Mouse (Mus musculus): ENCODE results near the gene Flrt3. TPM values are rescaled to one million over a fixed set of nuclear protein-coding genes. Genes with fewer than 3 reads are reported as not detected.

Gene Flrt3
- total and polyA plus RNA-seq, 3 experiments, result not detected

DNA sequence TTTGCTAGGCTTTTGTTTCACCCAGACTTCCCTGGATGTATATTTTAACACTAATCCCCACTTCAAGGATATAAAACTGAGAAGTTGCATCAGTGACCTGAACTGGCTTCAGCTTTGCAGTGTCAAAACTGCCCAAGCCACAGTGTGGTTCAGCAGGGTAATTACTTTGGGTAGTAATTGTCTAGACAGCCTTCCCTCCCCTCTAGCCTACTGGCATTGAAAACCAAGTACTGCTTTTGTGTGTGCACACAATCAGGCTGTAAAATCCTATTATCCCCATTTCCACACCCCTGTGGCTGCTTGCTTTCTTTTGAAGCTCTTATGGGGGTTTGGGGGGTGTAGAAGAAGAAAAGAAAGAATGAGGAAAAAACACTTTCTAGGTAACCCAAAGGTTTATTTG, 17.8 kb downstream of the Flrt3 start:
- H3K4me3 ChIP-seq (ENCODE audit: control insufficient read depth in 1 of 2, insufficient read depth in 1 of 2, low read depth in 2 of 2, low read length in 2 of 2), result no peak overlapping the region
- H3K9me3 ChIP-seq (replicated peaks; ENCODE audit: insufficient read depth, low read length), result no peaks in the 10 kb centered on the region
- DNase-seq (ENCODE audit: low read depth, low spot score), result no peak
- no peaks in the 10 kb centered on the region for H3K27me3 ChIP-seq (ENCODE audit: control insufficient read depth in 1 of 2, insufficient read depth in 2 of 2, low read length in 2 of 2)
- no peaks in the 10 kb centered on the region for H3K4me1 ChIP-seq (ENCODE audit: control insufficient read depth in 1 of 2, insufficient read depth in 2 of 2, low read length in 2 of 2)
- H3K36me3 ChIP-seq (ENCODE audit: control insufficient read depth in 1 of 2, insufficient read depth in 2 of 2, low read length in 2 of 2), result no peaks in the 10 kb centered on the region
- H3K9ac ChIP-seq (ENCODE audit: control insufficient read depth, low read depth, low read length, poor library complexity, severe bottlenecking), result no peak overlapping the region
- H3K79me2 ChIP-seq (ENCODE audit: control insufficient read depth, insufficient read depth, low read length, poor library complexity), result no peaks in the 10 kb centered on the region
- TF ChIP-seq ZKSCAN1 (IDR thresholded peaks at IDR 0.05; ENCODE audit: low read depth, low read length) (no peak), CHD1 (IDR thresholded peaks at IDR 0.05; ENCODE audit: low read depth, low read length) (no peak), KAT2A (conservative IDR thresholded peaks at IDR 0.05; ENCODE audit: low read depth, low read length) (no peak), TCF12 (IDR thresholded peaks at IDR 0.05; ENCODE audit: low read depth, low read length) (no peak), E2F4 (IDR thresholded peaks at IDR 0.05; ENCODE audit: borderline replicate concordance, low read depth, low read length) (no peak), TBP (IDR thresholded peaks at IDR 0.05; ENCODE audit: low read depth, low read length) (no peak), CHD2 (IDR thresholded peaks at IDR 0.05; ENCODE audit: low read length) (no peak), MXI1 (IDR thresholded peaks at IDR 0.05; ENCODE audit: low read depth, low read length) (no peak), ZMIZ1 (IDR thresholded peaks at IDR 0.05; ENCODE audit: low read depth, low read length) (no peak), NRF1 (IDR thresholded peaks at IDR 0.05; ENCODE audit: insufficient read depth, low read depth, low read length, poor library complexity, severe bottlenecking) (no peak), USF1 (IDR thresholded peaks at IDR 0.05; ENCODE audit: low read depth, low read length) (no peak)
- no peak overlapping the region for H3K27ac ChIP-seq (ENCODE audit: control insufficient read depth, low read depth, low read length)

DNA sequence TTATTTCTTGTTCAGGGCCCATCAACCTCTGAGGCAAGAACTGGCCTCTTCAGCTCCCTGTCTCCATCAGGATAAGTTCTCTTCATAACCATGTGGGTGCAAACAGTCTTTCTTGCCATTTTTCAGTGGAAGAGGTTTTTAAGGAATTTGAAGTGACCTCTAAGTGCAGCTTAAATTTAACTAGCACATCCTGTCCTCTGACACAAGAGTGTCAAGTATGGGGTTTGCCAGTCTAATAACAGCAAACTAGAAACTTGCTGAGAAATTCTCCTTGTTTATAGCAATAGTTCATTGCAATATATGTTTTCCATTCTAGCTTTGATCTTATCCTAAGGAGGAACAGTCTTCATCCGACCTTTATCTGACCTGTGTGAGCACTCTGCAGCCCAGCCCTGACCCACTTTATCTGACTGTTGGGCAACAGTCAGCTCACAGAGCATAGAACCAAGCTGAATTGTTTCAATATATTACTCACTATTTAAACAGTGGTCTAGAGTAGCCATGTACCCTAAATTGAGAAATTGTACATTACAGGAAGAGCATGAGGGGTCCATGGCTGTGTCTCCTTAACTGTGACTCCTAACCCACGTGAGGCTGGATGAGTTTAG, 49.4 kb downstream of the Flrt3 start:
- Histone ChIP-seq H3K27me3 (ENCODE audit: control insufficient read depth in 1 of 2, insufficient read depth in 2 of 2, low read length in 2 of 2) (no peaks in the 10 kb centered on the region), H3K79me2 (ENCODE audit: control insufficient read depth, insufficient read depth, low read length, poor library complexity) (no peaks in the 10 kb centered on the region)
- TF ChIP-seq RCOR1 (IDR thresholded peaks at IDR 0.05; ENCODE audit: low read depth, low read length) (no peak), SMC3 (IDR thresholded peaks at IDR 0.05; ENCODE audit: low read depth, low read length) (no peak), E2F4 (IDR thresholded peaks at IDR 0.05; ENCODE audit: borderline replicate concordance, low read depth, low read length) (no peak), TCF12 (IDR thresholded peaks at IDR 0.05; ENCODE audit: low read depth, low read length) (no peak), JUND (IDR thresholded peaks at IDR 0.05; ENCODE audit: low read depth, low read length) (no peak)

DNA sequence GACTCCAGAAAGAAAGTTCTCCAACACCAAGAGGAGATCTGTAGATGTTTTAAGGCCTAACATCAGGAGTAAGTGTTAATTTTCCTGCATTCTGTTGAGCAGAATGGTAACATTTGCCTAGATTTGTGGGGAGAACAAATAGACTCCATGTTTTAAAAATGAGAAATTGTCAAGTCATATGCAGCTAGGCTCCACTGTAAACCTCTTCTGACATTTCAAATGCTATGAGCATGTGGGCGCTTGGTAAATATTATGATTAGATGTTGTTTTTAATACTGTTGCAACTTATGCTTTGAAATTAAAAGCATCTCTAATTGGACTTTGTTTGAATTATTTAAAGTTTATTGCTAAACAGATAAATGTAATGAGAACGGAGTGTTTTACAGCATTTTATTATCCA, 55.8 kb downstream of the Flrt3 start:
- no peaks in the 10 kb centered on the region for H3K27me3 ChIP-seq (ENCODE audit: control insufficient read depth in 1 of 2, insufficient read depth in 2 of 2, low read length in 2 of 2)
- no peak overlapping the region for H3K27ac ChIP-seq (ENCODE audit: control insufficient read depth, low read depth, low read length)
- no peaks in the 10 kb centered on the region for H3K4me1 ChIP-seq (ENCODE audit: control insufficient read depth in 1 of 2, insufficient read depth in 2 of 2, low read length in 2 of 2)
- no peak overlapping the region for H3K9ac ChIP-seq (ENCODE audit: control insufficient read depth, low read depth, low read length, poor library complexity, severe bottlenecking)
- DNase-seq (ENCODE audit: low read depth, low spot score), result no peak
- no peak overlapping the region for H3K4me3 ChIP-seq (ENCODE audit: control insufficient read depth in 1 of 2, insufficient read depth in 1 of 2, low read depth in 2 of 2, low read length in 2 of 2)
- no peaks in the 10 kb centered on the region for H3K36me3 ChIP-seq (ENCODE audit: control insufficient read depth in 1 of 2, insufficient read depth in 2 of 2, low read length in 2 of 2)
- no peaks in the 10 kb centered on the region for H3K9me3 ChIP-seq (replicated peaks; ENCODE audit: insufficient read depth, low read length)
- H3K79me2 ChIP-seq (ENCODE audit: control insufficient read depth, insufficient read depth, low read length, poor library complexity), result no peaks in the 10 kb centered on the region
- no peak for TF ChIP-seq ZC3H11A (IDR thresholded peaks at IDR 0.05; ENCODE audit: low read depth, low read length)
- TF ChIP-seq TBP (IDR thresholded peaks at IDR 0.05; ENCODE audit: low read depth, low read length), result no peak
- TF ChIP-seq POLR2A (IDR thresholded peaks at IDR 0.05; ENCODE audit: control insufficient read depth in 1 of 2, insufficient read depth in 1 of 2, low read depth in 1 of 2, low read length in 2 of 2, poor library complexity in 1 of 2), result no peak
- TF ChIP-seq E2F4 (IDR thresholded peaks at IDR 0.05; ENCODE audit: borderline replicate concordance, low read depth, low read length), result no peak
- no peak for TF ChIP-seq HCFC1 (IDR thresholded peaks at IDR 0.05; ENCODE audit: low read depth, low read length)
- no peak for TF ChIP-seq GATA1 (IDR thresholded peaks at IDR 0.05; ENCODE audit: low read depth, low read length)
- no peak for TF ChIP-seq POLR2AphosphoS2 (IDR thresholded peaks at IDR 0.05; ENCODE audit: low read length)
- no peak for TF ChIP-seq MAX (IDR thresholded peaks at IDR 0.05; ENCODE audit: low read length)
- TF ChIP-seq TAL1 (IDR thresholded peaks at IDR 0.05; ENCODE audit: low read length), result no peak
- TF ChIP-seq KAT2A (conservative IDR thresholded peaks at IDR 0.05; ENCODE audit: low read depth, low read length), result no peak
- TF ChIP-seq ETS1 (IDR thresholded peaks at IDR 0.05; ENCODE audit: low read depth, low read length), result no peak
- no peak for TF ChIP-seq MYC (IDR thresholded peaks at IDR 0.05; ENCODE audit: low read depth, low read length)
- TF ChIP-seq SIN3A (IDR thresholded peaks at IDR 0.05; ENCODE audit: low read length), result no peak
- TF ChIP-seq NRF1 (IDR thresholded peaks at IDR 0.05; ENCODE audit: insufficient read depth, low read depth, low read length, poor library complexity, severe bottlenecking), result no peak
- no peak for TF ChIP-seq ZKSCAN1 (IDR thresholded peaks at IDR 0.05; ENCODE audit: low read depth, low read length)
- TF ChIP-seq BHLHE40 (IDR thresholded peaks at IDR 0.05; ENCODE audit: borderline replicate concordance, low read depth, low read length), result no peak
- no peak for TF ChIP-seq EP300 (IDR thresholded peaks at IDR 0.05; ENCODE audit: low read depth in 1 of 2, low read length in 2 of 2)

More for the DNA sequence above, 49.4 kb downstream of the Flrt3 start:
- Histone ChIP-seq H3K9me3 (replicated peaks; ENCODE audit: insufficient read depth, low read length) (no peaks in the 10 kb centered on the region), H3K4me1 (ENCODE audit: control insufficient read depth in 1 of 2, insufficient read depth in 2 of 2, low read length in 2 of 2) (no peaks in the 10 kb centered on the region), H3K36me3 (ENCODE audit: control insufficient read depth in 1 of 2, insufficient read depth in 2 of 2, low read length in 2 of 2) (no peaks in the 10 kb centered on the region), H3K4me3 (ENCODE audit: control insufficient read depth in 1 of 2, insufficient read depth in 1 of 2, low read depth in 2 of 2, low read length in 2 of 2) (no peak overlapping the region), H3K9ac (ENCODE audit: control insufficient read depth, low read depth, low read length, poor library complexity, severe bottlenecking) (no peak overlapping the region), H3K27ac (ENCODE audit: control insufficient read depth, low read depth, low read length) (no peak overlapping the region)
- DNase-seq (ENCODE audit: low read depth, low spot score), result no peak
